Mouse (Mus musculus): ENCODE results near the gene Rab40c.

DNA sequence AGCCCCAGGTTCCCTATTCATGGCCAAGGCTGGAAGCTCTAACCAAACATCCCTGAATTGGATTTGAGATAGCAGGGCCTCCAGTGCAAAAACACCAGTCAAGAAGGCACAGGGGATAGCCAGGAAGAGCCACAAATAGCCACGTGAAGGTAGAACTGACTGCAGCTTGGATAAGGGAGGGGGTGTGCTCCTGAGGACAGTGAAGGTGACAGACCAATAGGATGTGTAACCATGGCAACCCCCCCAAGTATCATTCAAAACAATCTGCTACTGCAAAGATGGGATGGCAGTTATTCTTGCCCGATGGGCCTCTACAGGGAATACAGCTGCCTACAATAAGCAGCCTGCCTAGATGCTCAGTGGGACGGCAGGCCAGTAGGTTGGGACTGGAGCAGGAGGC is 82.0 kb downstream of the Rab40c start:
- TF ChIP-seq CTCF (IDR thresholded peaks at IDR 0.05; ENCODE audit: low read depth) (no peak), EP300 (IDR thresholded peaks at IDR 0.05; ENCODE audit: low read depth) (no peak)
